Mouse (Mus musculus): ENCODE measurements around the gene Zfp768.
"Not testable (repeated sequence)": the region's sequence is repeated elsewhere in the genome, so short reads cannot be mapped to it uniquely, and the experiment has no call there.

The Zfp768 gene

DNA sequence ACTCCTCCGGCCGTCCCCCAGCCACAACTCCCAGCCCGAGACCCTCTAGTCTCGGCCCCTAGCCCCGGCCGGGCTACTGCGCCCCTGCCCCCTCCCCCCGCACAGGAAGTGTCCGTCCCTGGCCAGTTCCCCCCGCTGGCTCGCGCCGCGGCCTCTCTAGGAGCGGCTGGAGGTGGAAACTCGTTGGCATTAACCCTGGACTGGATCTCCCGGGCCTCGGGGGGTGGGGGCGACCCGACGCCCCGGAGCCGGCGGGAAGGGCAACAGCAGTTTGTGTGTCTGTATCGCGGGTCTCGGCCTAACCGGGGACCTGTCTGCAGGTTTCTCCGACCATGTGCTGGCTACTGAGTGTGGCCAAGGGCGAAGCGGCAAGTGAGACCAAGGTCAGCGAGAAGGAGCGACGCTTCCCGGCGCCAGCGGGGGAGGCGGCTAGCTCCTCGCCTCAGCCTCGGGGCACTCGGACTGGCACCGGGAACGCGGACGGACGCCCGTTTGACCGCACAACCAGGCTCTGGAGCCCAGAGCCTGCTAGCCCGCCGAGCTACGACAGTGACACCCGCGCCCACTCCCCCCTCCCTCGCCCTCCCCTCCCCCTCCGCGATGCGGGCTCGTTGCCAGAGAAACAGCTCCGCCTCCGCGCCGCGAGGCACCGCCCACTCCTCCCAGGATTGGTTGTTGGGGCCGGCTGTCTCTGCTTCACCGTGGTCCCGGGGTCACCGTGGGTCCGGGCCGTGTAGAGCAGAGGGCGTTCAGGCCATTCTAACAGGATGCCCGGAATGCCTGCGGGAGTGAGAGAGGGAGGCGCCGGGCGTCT is at the start of gene Zfp768:
Zfp768 (minus strand) TSS at position 78 of the 814 bp plus-strand sequence.
- DNase-seq (ENCODE audit: low spot score in 2 of 2): peak; percentile 88 to 92

DNA sequence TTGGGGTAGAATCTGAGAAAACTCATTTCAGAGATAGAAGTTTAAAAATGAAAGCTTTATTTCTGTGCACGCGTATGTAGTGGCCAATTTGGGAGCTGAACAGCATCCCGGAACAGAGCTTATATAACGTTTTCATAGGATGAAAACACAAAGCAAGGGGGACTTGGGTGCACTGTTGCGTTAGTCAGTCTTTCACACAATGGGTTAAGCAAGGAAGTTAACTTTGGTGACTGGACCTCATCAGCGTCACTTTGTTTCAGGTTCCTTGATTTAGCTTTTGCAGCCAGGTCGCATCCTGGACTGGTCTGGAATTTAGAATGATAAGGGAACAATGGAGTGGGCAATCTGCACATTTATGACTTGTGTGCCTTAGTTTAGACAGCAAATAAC is 48.5 kb upstream of the Zfp768 start:
- DNase-seq (ENCODE audit: low spot score in 2 of 2): no peak

DNA sequence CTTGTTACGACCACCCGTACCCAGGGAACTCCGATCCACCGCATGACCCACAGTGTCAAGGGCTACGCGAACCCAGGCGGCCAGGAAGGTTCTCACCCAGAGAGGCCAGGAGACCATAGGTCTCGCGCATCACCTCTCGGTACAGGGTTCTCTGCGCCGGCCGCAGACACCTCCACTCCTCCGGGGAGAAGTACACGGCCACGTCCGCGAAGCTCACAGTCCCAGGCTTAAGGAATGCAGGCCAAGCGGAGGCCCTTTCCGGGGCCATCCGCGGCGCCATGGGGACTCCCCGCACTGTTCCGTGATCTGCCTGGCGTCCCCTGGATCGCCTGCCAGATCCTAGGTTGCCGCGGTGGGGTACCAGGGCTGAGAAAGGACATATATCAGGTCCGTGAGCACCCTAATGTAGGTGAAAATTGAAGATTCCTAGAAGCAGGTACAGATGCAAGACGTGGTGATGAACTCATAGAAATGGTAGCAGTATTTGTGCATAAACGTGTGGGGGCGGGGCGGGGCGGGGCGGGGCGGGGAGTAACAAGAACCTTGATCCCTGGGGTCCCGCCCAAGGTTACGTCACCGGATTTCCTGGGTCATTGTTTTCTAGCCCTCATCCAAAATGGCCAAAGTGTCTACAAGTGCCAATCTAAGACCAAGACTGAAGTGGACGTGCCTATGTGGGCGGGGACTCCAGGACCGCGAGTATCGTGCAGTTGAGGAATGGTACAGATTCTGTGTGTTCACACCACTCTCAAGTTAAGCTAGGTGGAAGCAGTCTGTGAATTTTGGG is 48.0 kb upstream of the Zfp768 start, which contains the start of gene E430018J23Rik:
E430018J23Rik (minus strand) TSS at position 473 of the 787 bp plus-strand sequence.
- peak; percentile 97 to 99 for DNase-seq (ENCODE audit: low spot score in 2 of 2)

DNA sequence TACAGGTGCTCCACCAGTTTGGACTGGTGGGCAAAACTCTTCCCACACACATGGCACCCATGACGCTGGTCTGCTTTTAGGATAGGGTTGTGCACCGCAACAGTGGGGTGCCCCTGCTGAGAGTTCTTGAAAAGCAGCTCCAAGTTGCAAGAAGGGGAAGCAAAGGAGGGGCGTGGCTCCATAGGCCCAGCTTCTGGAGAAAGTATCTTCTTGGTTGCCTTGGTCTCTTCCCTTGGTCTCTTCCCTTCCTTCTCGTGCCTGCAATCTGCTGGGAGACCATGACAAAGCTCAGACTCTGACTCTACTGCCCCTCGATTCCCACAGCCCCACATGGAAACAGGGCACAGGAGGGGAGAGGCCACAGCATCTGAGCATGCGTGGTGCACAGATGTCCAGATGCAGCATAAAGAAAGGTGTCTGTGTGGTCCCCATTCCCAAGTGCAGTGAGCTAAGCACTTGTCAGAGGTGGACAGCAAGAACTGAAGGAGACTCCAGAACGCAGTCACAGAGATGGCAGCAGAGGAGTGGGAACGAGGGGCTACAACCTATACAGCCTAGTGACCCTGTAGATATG is 46.9 kb upstream of the Zfp768 start:
- DNase-seq (ENCODE audit: low spot score in 2 of 2): no peak

DNA sequence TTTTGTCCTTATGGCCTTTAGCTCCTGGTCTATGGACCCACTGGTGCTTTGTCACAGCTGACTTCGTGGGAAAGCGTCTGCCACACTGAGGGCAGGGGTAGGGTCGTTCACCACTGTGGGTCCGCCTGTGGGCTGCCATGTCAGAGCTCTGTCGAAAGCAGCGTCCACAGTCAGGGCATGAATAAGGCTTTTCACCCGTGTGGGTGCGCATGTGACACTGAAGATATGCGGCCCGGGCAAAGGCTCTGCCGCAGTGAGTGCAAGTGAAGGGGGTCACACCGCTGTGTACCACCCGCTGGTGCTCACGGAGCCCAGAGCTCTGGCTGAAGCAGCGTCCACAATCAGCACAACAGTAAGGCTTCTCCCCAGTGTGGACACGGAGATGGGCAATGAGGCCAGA is 46.1 kb upstream of the Zfp768 start:
- DNase-seq (ENCODE audit: low spot score in 2 of 2): no peak

DNA sequence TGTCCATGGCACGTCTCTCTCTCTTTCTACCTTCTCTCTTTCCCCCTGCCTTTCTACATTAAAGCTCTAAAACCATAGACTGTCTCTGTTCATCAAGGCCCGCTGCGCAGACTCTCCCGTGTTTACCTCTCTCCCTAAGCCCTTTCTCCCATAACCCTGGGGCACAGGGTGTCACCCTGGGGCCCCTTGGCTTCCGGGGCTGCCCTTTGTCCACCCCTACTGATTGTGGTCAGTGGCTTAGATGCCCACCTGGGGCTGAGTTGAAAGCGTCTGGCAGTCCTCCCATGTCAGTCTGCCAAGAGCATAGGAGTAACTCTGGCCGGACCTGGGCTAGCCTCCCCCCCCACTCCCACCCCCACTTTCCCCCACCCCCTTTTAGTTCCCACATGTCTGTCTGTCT is 44.9 kb upstream of the Zfp768 start:
- DNase-seq (ENCODE audit: low spot score in 2 of 2): no peak

DNA sequence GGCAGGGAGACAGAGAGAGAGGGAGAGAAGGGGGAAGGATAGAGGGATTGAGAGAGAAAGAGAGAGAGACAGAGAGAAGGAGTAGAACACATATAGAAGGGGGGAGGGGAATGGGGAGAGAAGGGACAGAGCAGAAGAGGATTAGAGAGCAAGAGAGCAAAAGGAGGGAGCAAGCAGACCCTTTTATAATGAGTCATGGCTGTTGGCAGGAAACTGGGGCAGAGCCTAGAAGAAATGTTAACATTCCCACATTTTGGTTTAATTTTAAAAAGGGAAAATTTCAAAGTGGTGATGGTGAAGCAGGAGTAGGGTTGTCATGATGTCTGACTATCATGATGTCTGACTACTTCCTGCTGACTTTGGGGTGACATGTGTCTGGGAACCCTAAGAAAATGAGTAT is 42.8 kb upstream of the Zfp768 start:
- not testable (repeated sequence) for DNase-seq (ENCODE audit: low spot score in 2 of 2)

DNA sequence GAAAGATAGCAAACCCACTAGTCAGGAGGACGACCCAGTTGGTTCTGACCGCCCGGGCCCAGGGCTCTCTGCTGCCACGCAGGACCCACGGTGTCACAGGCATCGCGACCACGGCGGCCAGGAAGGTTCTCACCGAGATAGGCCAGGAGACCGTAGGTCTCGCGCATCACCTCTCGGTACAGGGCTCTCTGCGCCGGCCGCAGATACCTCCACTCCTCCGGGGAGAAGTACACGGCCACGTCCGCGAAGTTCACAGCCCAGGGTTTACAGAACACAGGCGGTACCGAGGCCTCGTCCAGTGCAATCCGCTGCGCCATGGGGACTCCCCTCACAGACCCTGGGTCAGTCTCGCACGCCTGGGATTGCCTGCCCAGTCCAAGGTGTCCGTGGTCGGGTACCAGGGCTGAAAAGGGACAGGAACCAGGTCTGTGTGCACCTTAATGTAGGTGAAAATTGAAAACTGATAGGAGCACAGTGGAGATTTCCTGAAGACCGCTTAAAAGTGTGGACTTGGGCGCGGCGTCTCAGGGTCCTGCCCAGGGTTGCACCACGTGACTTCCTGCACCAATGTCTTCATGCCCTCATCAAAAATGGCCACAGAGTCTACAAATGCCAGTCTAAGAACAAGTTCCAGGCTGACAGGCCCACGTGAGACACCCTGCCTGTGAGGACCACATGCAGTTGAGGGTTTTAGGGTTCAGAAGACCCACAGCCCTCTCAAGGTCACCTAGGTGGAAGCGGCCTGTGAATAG is 41.4 kb upstream of the Zfp768 start, which contains the start of gene 9130019O22Rik:
9130019O22Rik (minus strand) TSS at position 526 of the 752 bp plus-strand sequence.
- DNase-seq (ENCODE audit: low spot score in 2 of 2): peak; percentile 87 to 90

DNA sequence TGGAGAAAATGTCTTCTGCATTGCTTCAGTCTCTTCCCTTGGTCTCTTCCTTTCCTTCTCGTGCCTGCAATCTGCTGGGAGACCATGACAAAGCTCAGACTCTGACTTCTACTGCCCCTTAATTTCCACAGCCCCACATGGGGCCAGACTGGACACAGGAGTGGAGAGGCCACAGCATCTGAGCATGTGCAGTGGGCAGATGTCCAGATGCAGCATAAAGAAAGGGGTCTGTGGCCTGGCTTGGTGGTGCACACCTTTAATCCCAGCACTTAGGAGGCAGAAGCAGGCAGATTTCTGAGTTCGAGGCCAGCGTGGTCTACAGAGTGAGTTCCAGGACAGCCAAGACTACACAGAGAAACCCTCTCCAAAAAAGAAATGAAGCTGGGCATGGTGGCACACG is 40.2 kb upstream of the Zfp768 start:
- not testable (repeated sequence) for DNase-seq (ENCODE audit: low spot score in 2 of 2)

DNA sequence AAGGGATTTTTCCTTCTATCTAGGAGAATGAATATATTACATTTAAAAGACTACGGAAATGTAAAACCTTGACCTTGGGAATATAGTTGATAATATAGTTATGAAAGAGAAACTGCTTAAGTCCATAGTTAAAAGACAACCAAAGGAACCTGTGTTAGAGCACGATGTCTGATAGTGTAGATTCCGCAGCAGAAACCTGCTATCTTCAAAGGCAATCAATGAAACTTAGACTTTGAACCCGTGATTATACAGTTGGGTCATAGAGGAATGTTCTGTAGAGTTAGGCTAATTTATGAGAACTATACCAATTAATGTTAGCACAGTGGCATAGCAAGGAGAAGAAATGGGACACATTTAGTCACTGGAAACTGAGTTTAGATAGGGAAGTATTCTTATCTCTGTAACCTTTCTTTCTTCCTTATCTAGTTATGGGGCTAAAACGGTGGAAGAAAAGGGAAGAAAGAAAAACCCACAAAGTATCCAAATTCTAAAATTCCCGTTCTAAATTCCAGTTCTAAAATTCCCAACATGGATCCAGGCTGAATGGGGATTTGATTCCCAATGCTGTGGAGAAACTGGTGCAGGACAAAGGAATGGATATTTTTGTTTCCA is 33.0 kb upstream of the Zfp768 start:
- DNase-seq (ENCODE audit: low spot score in 2 of 2): no peak

DNA sequence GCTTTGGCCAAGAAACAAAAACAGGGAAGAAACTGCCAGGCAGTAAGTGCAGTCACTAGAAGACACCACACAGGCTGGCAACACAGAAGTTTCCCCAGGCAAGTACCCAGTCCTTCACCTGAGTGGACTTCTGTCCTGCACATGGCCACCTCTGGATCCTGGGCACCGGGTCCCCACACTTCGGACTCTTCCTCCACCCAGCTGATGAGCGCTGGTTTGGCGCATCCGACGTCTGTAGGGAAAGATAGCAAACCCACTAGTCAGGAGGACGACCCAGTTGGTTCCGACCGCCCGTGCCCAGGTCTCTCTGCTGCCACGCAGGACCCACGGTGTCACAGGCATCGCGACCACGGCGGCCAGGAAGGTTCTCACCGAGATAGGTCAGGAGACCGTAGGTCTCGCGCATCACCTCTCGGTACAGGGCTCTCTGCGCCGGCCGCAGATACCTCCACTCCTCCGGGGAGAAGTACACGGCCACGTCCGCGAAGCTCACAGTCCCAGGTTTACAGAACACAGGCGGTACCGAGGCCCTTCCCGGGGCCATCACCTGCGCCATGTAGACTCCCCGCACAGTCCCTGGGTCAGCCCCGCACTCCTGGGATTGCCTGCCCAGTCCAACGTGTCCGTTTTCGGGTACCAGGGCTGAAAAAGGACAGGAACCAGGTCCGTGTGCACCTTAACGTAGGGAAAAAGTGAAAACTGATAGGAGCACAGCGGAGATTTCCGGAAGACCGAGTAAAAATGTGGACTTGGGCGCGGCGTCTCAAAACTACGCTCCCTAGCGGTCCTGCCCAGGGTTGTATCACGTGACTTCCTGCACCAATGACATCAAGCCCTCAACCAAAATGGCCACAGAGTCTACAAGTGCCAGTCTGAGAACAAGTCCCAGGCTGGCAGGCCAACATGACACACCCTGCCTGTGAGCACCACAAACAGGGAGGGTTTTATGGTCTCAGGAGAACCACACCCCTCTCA is 30.2 kb upstream of the Zfp768 start, which contains the start of gene Zfp747:
Zfp747 (minus strand) TSS at position 780 of the 975 bp plus-strand sequence.
- DNase-seq (ENCODE audit: low spot score in 2 of 2): peak; percentile 92 to 93

DNA sequence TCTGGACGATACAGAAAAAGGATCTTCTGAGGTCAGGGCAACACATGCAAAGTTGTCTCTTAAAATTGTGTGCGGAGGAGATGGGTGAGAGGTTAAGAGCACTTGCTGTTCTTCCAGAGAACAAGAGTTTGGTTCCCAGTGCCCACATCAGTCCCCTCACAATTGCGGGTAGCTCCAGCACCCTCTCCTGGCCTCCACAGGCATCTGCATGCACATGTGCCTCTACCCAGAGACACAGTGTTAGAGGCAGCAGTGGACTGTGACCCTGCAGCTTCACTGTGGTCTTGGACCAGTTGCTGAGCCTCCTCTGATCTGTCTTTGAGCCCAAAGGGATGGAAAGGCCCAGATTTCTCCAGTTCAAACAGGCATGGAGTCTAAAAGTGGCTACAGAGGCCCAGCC is 26.5 kb upstream of the Zfp768 start:
- not testable (repeated sequence) for DNase-seq (ENCODE audit: low spot score in 2 of 2)

DNA sequence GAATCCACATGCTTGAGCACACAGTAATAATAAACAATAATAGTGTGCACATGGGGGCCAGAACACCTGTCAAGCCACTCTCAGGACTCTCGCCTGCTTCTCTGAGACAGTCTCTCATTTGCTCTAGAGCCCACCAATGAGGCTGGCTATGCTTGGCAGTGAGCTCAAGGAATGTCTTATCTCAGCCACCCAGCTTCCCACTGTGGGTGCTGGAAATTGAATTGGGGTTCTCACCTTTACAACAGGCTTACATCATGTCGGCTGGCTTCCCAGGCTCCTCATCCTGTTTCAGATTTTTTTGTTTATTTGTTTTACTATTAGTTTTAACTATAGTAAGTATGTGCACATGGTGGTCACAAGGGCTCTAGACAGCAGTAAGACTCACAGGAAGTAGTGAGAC is 25.8 kb upstream of the Zfp768 start:
- DNase-seq (ENCODE audit: low spot score in 2 of 2): no peak

DNA sequence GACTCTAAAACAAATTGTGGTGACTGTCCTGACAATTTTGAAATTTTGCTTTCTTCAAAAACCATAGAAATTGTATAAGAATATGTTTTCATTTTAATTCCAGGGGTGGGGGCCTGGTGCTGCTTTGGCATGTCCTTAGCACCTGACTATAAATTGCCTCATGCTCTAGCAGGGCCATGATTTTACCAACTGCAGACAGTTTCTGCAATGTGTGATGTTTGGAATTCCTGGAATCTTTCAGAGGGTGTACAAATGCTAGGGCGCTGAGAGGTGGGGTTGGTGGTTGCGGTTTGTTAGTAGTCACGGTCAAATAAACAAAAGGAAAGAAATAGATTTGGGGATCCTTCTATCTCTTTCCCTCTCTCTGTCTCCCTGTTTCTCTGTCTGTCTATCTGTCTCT is 20.9 kb upstream of the Zfp768 start:
- DNase-seq (ENCODE audit: low spot score in 2 of 2): no peak

DNA sequence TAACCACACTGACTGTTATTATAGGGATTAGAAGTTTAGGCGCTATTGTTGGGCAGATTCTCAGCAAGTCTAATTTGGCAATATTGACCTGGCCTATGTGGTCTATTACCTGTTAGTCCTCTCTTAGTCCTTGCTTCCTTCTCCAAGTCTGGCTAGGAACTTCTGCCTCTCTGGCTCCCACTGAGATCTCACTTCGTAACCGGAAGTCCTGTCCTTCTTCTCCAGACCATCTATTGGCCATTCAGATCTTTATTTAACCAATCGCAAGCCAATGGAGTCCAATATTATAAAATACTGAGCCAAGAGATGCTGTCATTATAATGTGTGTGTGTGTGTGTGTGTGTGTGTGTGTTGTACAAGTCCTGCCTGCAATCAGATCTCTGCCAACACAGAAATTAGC is 18.8 kb upstream of the Zfp768 start:
- DNase-seq (ENCODE audit: low spot score in 2 of 2): no peak

DNA sequence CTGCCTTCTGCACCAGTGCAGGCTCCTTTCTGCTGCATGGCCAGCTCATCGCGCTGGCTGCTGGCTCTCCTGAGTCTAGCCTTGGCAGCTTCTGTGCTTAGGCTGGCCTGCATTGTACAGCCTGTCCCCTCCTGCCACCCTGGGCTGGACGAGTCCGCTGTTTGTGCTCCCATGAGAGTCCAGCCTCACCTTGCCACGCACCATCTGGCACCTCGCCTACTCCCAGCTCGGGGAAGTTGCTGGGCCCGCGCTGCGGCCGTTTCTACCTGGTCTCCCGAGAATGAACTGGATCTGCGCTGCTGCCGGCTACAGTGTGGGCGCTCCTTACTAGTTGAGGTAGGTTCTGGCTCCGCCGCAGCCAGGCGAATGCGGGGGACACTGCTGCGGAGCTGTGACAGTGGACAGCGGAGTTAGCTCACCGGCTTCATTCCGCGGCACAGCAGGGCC is 18.1 kb upstream of the Zfp768 start:
- DNase-seq (ENCODE audit: low spot score in 2 of 2): no peak

DNA sequence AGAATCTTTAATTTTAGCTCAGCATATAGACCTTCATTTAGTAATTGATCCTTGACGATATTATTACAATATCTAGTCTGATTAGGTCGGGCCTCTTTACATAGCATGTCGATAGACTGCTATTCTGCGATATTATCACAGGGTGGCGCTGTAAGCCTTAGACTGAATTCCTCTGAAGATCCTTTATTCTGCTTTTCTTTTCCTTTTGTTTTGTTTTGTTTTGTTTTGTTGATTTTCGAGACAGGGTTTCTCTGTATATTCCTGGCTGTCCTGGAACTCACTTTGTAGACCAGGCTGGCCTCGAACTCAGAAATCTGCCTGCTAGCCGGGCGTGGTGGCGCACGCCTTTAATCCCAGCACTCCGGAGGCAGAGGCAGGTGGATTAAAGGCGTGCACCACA is 17.0 kb upstream of the Zfp768 start:
- peak in 1 of 2 experiments; percentile 34 for DNase-seq (ENCODE audit: low spot score in 2 of 2)

DNA sequence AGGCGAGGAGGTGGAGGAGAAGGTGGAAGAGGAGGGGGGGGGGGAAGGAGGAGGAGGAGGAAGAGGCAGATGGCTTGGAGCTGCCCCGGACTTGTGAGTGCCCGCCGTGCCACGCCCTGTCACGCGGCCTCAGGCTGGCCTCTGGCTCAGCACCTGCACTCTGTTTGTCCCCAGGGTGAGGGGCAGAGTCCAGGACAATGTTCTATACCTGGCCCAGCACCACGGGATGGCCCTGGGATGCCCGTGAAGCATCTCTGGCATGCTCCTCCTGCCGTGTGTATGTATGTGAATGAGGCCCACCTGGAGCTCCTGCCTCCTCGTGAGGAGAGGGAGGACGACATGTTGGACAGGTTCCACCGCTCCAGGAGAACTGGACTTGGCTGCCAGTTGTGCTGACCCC is 16.1 kb upstream of the Zfp768 start:
- DNase-seq (ENCODE audit: low spot score in 2 of 2): no peak

DNA sequence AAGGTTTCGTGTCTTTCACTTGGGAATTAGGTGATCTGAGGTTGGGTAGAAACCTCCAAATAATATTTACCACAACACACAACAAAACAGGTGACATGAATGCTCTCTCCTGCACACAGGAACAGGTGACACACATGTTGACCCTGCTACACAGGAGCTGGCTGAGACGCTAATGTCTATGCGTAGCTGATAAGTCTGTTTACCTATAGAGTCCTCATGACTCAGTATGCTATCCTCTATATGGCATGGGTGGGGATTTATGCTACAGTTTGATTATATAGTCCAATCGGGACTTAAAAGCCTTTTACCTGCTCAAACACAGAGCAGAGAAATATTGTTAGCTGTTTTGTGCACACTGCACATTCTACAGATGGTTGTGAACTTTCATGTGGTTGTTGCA is 14.9 kb upstream of the Zfp768 start:
- no peak for DNase-seq (ENCODE audit: low spot score in 2 of 2)

DNA sequence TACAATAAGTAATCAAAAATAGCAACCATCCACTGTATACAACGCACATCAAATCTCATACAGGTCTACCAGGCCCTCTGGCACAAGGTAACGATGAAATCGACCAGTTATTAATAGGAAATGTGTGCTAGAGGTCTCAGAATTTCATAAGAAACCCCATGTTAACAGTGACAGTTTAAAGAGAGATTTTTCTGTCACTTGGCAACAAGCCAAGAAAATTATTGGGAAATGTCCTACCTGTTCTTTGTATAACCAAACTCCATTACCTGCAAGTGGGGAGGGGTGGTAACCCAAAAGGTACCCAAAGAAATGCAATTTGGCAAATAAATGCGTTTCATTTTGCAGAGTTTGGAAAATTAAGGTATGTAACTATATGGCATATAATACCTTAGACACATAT is 13.1 kb upstream of the Zfp768 start:
- DNase-seq (ENCODE audit: low spot score in 2 of 2): no peak

Measured in natural killer cell, adult 2 months (primary cell).